Mouse (Mus musculus): ENCODE results near the gene Synj2bp. TPM values are rescaled to one million over a fixed set of nuclear protein-coding genes. Genes with fewer than 3 reads are reported as not detected.
A peak's percentile ranks its signal among the peaks of the same experiment; 100 is the strongest.
"Not testable (repeated sequence)": the region's sequence is repeated elsewhere in the genome, so short reads cannot be mapped to it uniquely, and the experiment has no call there.

Gene Synj2bp
- polyA plus RNA-seq (2016; fragmentation: Nextera tagmentation; extraction: Ambion mirVana), result 35.1 and 36.1 TPM in 2 replicates

DNA sequence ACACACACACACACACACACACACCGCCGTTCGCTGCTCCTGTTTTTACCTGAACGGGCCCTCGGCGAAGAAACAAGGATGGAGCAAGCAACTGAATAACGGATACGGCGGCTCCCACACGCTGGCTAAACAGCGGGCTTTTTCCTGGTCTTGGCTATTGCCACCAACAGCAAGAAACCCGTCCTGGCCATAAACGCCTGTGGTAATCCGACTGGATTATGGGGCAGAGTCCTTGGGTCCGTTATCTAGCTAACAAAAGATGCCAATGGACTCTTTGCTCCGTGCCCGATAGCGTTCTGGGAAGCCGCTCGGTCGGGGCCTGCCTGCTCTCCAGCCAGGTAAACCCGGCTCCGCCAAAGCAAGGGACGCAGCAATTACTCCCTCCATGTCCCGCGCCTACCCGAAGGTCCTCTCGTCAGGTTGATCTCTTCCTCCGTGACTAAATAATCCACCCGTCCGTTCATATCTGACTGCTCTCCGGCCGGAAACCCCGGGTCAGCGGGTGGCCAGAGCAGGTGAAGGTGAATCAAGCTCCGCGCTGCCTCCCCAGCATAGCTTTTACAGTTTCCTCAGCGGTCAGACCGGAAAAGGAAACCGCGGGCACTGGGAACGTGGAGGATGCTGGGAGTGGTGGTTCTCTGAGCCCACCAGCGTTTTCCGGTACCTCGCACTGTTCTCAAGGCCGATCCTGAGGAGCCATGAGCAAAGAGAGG, at the start of gene Synj2bp, which contains the start of gene Gm20498:
TSS of gene Synj2bp (minus strand) at position 596 of the 713 bp plus-strand sequence.
TSS of gene Gm20498 (minus strand) at position 590 of the 713 bp plus-strand sequence.
- WGBS, result under 1% methylated on average over 46 of the region's 46 CpGs

DNA sequence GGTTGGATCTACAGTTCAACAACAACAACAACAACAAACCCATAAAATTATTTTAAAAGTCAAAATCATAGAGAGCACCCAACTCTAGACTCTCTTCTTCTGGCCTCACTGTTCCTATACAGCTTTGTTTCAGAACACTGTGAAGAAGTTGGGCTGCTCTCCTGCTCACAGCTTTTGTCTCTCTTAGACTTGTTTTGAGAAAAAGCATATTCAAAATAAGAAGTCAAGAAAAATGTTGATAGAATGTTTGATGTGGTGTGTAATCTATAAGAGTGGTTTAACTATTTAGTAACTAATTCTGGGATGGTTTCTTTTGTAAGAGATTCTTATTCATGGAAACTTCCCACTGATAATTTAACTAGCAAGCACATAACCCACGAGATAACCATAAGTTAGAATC, 35.7 kb upstream of the Synj2bp start, which contains the start of gene Adam21:
TSS of gene Adam21 (minus strand) at position 101 of the 400 bp plus-strand sequence.
- no peak within 1 kb of the TSS for H3K9ac ChIP-seq (replicated peaks)
- no peak for ATAC-seq (ENCODE audit: low FRiP score, low read depth)
- H3K9me3 ChIP-seq, result no peaks in the 10 kb centered on the region
- no peak within 1 kb of the TSS for H3K4me3 ChIP-seq
- no peaks in the 10 kb centered on the region for H3K4me1 ChIP-seq
- no peak within 1 kb of the TSS for H3K4me2 ChIP-seq (replicated peaks)
- H3K27me3 ChIP-seq, result no peaks in the 10 kb centered on the region
- H3K27ac ChIP-seq (replicated peaks), result no peak within 1 kb of the TSS
- 87% methylated on average over 1 of the region's 1 CpGs for WGBS
- peaks cover 21% of the 10 kb centered on the region for H3K36me3 ChIP-seq

More for the DNA sequence above, at the start of gene Synj2bp, which contains the start of gene Gm20498:
- Histone ChIP-seq H3K4me3 (peak within 1 kb of the TSS; percentile 78), H3K9ac (replicated peaks) (peak within 1 kb of the TSS; percentile 87), H3K9me3 (no peaks in the 10 kb centered on the region), H3K36me3 (no peaks in the 10 kb centered on the region), H3K27ac (replicated peaks) (peak within 1 kb of the TSS; percentile 71), H3K27me3 (no peaks in the 10 kb centered on the region), H3K4me1 (peaks cover 17% of the 10 kb centered on the region), H3K4me2 (replicated peaks) (peak within 1 kb of the TSS; percentile 88)
- peak; percentile 93 for ATAC-seq (ENCODE audit: low FRiP score, low read depth)

- no peak overlapping the region for H3K4me2 ChIP-seq (replicated peaks)
- H3K27ac ChIP-seq (replicated peaks), result no peak overlapping the region
- no peaks in the 10 kb centered on the region for H3K27me3 ChIP-seq
- H3K9me3 ChIP-seq, result no peaks in the 10 kb centered on the region
- no peak overlapping the region for H3K4me3 ChIP-seq
- no peaks in the 10 kb centered on the region for H3K4me1 ChIP-seq
- 88% methylated on average over 5 of the region's 5 CpGs for WGBS
- H3K36me3 ChIP-seq, result peaks cover 18% of the 10 kb centered on the region
- no peak for ATAC-seq (ENCODE audit: low FRiP score, low read depth)
- H3K9ac ChIP-seq (replicated peaks), result no peak overlapping the region
Measured at GRCm38 (mm10) chr12:81567931-81568330, 35.2 kb upstream of the Synj2bp start.

- Histone ChIP-seq H3K27me3 (no peaks in the 10 kb centered on the region), H3K36me3 (no peaks in the 10 kb centered on the region), H3K4me3 (no peak overlapping the region), H3K9me3 (no peaks in the 10 kb centered on the region), H3K27ac (replicated peaks) (no peak overlapping the region), H3K9ac (replicated peaks) (no peak overlapping the region), H3K4me1 (no peaks in the 10 kb centered on the region), H3K4me2 (replicated peaks) (no peak overlapping the region)
- no peak for ATAC-seq (ENCODE audit: low FRiP score, low read depth)
- WGBS, result 90% methylated on average over 3 of the region's 3 CpGs
Measured at GRCm38 (mm10) chr12:81564173-81564572, 31.5 kb upstream of the Synj2bp start.

DNA sequence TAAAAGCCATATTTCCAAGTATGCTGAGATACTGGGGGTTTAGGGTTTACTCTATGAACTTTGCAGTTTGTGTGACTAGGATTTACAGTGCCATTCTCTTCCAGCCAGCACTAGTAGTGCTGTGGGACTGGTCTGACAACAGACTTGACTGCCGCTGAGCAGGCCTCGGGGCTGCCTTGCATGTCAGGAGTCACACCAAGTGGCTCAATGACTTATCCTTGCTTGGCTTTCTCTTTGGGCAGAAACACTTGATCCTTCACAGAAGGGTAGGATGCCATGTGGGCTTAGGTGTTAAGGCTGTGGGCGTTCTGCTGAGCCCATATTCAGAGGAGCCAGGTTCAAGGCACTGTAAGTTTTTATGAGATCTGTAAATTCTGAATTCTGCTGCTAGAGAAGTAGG, 16.6 kb upstream of the Synj2bp start:
- ATAC-seq (ENCODE audit: low FRiP score, low read depth), result no peak
- 83% methylated on average over 3 of the region's 3 CpGs for WGBS
- H3K27me3 ChIP-seq, result no peaks in the 10 kb centered on the region
- H3K4me2 ChIP-seq (replicated peaks), result no peak overlapping the region
- H3K9me3 ChIP-seq, result no peaks in the 10 kb centered on the region
- no peak overlapping the region for H3K4me3 ChIP-seq
- H3K9ac ChIP-seq (replicated peaks), result no peak overlapping the region
- no peak overlapping the region for H3K27ac ChIP-seq (replicated peaks)
- H3K36me3 ChIP-seq, result no peaks in the 10 kb centered on the region
- H3K4me1 ChIP-seq, result no peaks in the 10 kb centered on the region

DNA sequence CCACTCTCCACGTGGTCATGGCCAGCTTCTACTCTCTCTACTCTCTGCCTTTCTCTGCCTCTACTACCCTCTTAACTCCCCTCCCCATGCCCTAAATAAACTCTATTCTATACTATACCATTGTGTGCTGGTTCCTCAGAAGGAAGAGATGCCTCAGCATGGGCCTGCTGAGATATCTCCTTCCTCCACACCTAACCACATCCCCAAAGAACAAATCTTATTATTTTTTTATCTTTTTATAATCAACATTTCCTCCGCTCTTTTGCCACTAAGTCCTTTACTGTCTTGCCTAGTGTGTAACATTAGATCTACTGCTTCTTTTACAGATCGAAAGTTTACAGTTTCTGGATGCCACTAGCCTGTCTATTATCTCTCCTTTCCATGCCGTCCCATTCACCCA, 14.5 kb upstream of the Synj2bp start:
- Histone ChIP-seq H3K27me3 (no peaks in the 10 kb centered on the region), H3K4me1 (no peaks in the 10 kb centered on the region), H3K9me3 (no peaks in the 10 kb centered on the region), H3K9ac (replicated peaks) (no peak overlapping the region), H3K36me3 (no peaks in the 10 kb centered on the region), H3K4me2 (replicated peaks) (no peak overlapping the region), H3K4me3 (no peak overlapping the region), H3K27ac (replicated peaks) (no peak overlapping the region)
- WGBS, result 69% methylated on average over 4 of the region's 4 CpGs
- ATAC-seq (ENCODE audit: low FRiP score, low read depth), result no peak

- no peaks in the 10 kb centered on the region for H3K36me3 ChIP-seq
- peak overlapping the region; percentile 71; the same call in 1 of the 2 replicates for H3K27ac ChIP-seq (replicated peaks)
- peak overlapping the region; percentile 87 for H3K9ac ChIP-seq (replicated peaks)
- peak overlapping the region; percentile 78 for H3K4me3 ChIP-seq
- WGBS, result 44% methylated on average over 4 of the region's 4 CpGs
- peaks cover 17% of the 10 kb centered on the region for H3K4me1 ChIP-seq
- peak overlapping the region; percentile 88 for H3K4me2 ChIP-seq (replicated peaks)
- ATAC-seq (ENCODE audit: low FRiP score, low read depth), result no peak; the same call in 1 of the 2 replicates
- H3K9me3 ChIP-seq, result no peaks in the 10 kb centered on the region
- H3K27me3 ChIP-seq, result no peaks in the 10 kb centered on the region
Measured at GRCm38 (mm10) chr12:81533029-81533419, 313 bp upstream of the Synj2bp start.

- H3K36me3 ChIP-seq; H3K9ac ChIP-seq (replicated peaks); H3K27ac ChIP-seq (replicated peaks); H3K27me3 ChIP-seq; ATAC-seq (ENCODE audit: low FRiP score, low read depth); H3K4me3 ChIP-seq; H3K4me2 ChIP-seq (replicated peaks); H3K9me3 ChIP-seq: not testable (repeated sequence)
- H3K4me1 ChIP-seq, result peaks cover 17% of the 10 kb centered on the region
- 63% methylated on average over 8 of the region's 8 CpGs for WGBS
Measured at GRCm38 (mm10) chr12:81530587-81530986, 2.1 kb downstream of the Synj2bp start.

- H3K9me3 ChIP-seq; H3K36me3 ChIP-seq; ATAC-seq (ENCODE audit: low FRiP score, low read depth); H3K4me1 ChIP-seq; H3K4me3 ChIP-seq; H3K4me2 ChIP-seq (replicated peaks); H3K27me3 ChIP-seq; H3K9ac ChIP-seq (replicated peaks); H3K27ac ChIP-seq (replicated peaks): not testable (repeated sequence)
- 98% methylated on average over 9 of the region's 9 CpGs for WGBS
Measured at GRCm38 (mm10) chr12:81496906-81497305, 35.8 kb downstream of the Synj2bp start.

DNA sequence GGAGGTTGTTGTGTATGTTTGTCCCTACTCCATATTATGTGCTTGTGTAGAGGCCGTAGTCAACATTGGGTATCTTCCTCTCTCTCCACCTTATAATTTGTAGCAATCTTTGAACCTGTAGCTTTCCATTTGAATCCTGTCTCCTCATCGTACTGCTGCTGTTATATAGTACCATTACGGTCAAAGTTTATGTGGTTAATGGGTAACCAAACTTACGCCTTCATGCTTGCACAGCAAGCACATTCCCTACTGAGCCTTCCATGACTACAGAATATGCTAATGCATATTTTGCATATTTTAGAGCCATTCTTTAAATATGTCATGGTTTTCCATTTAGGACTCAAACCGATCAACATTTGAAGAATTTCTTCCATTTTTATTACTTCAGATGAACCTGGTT, 42.2 kb downstream of the Synj2bp start:
- H3K27me3 ChIP-seq, result no peaks in the 10 kb centered on the region
- H3K4me1 ChIP-seq, result no peaks in the 10 kb centered on the region
- no peak overlapping the region for H3K4me2 ChIP-seq (replicated peaks)
- ATAC-seq (ENCODE audit: low FRiP score, low read depth), result no peak
- H3K9me3 ChIP-seq, result no peaks in the 10 kb centered on the region
- H3K27ac ChIP-seq (replicated peaks), result no peak overlapping the region
- 95% methylated on average over 5 of the region's 5 CpGs for WGBS
- no peak overlapping the region for H3K9ac ChIP-seq (replicated peaks)
- no peak overlapping the region for H3K4me3 ChIP-seq
- H3K36me3 ChIP-seq, result 0 out of 2 replicates have a peak, but pooled peaks cover 5% of the 10 kb centered on the region

DNA sequence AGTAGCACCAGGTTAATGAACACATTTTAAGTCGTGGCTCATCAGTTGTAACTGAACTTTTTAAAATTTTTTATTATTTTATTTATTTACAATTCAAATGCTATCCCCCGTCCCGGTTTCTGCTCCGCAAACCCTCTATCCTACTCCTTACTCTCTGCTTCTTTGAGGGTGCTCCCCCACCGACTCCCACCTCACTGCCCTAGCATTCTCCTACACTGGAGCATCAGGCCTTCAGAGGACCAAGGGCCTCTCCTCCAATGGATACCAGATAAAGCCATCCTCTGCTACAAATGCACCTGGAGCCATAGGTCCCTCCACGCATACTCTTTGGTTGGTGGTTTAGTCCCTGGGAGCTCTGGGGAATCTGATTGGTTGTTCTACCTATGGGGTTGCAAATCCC, 47.4 kb downstream of the Synj2bp start:
- no peak for ATAC-seq (ENCODE audit: low FRiP score, low read depth)
- Histone ChIP-seq H3K4me2 (replicated peaks) (peak overlapping the region; percentile 65), H3K4me3 (peak overlapping the region; percentile 74), H3K9me3 (no peaks in the 10 kb centered on the region), H3K9ac (replicated peaks) (peak overlapping the region; percentile 74; the same call in 1 of the 2 replicates), H3K27ac (replicated peaks) (peak overlapping the region; percentile 93; the same call in 1 of the 2 replicates), H3K36me3 (no peaks in the 10 kb centered on the region), H3K27me3 (no peaks in the 10 kb centered on the region), H3K4me1 (0 out of 2 replicates have a peak, but pooled peaks cover 3% of the 10 kb centered on the region)
- 44% methylated on average over 6 of the region's 6 CpGs for WGBS

- no peaks in the 10 kb centered on the region for H3K36me3 ChIP-seq
Measured at GRCm38 (mm10) chr12:81484727-81485191, 48.0 kb downstream of the Synj2bp start, which contains the start of gene Cox16. Gene Cox16 (minus strand): TSS chr12:81485127.

More at GRCm38 (mm10) chr12:81484727-81485191, 48.0 kb downstream of the Synj2bp start, which contains the start of gene Cox16:
- under 1% methylated on average over 31 of the region's 31 CpGs for WGBS
- peak; percentile 98 for ATAC-seq (ENCODE audit: low FRiP score, low read depth)
- Histone ChIP-seq H3K9me3 (no peaks in the 10 kb centered on the region), H3K4me2 (replicated peaks) (peak within 1 kb of the TSS; percentile 65), H3K4me3 (peak within 1 kb of the TSS; percentile 74), H3K27me3 (no peaks in the 10 kb centered on the region), H3K9ac (replicated peaks) (peak within 1 kb of the TSS; percentile 74), H3K27ac (replicated peaks) (peak within 1 kb of the TSS; percentile 93), H3K4me1 (0 out of 2 replicates have a peak, but pooled peaks cover 3% of the 10 kb centered on the region)
